10 mouse cellular contexts compared by ENCODE assay signal in the genomic region with DNA sequence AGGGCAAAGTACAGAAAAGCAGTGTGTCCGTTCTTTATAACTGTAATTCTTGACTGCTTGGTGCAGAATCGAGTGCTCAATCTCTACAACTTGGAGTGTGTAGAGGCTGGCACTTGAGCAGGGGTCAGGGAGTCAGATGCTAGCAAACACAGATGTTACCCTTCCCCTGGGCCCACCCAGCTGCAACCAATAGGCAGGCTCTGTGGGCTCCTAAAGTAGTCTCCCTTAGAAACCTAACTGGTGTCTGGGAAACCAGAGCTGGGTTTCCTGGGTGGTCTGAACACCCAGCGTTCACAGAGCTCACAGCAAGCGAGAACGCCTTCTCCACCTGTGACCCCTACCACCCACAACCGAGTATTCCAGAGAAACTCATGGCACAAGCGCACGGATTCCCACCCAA. TPM values are rescaled to one million over a fixed set of nuclear protein-coding genes. Genes with fewer than 3 reads are reported as not detected.
DNase-seq lines count a peak whose midpoint lies in the region; ATAC-seq and TF ChIP-seq lines count a peak whose summit lies in the region.
"Had no signal": no experiment of that assay in that cellular context is flagged by ENCODE, and none has a peak within 500 bp of the region (broad histone marks: within the 10 kb centered on the region; RNA-seq: fewer than 3 reads in every experiment).

No protein-coding gene starts in this region.

- H3K27me3 ChIP-seq in kidney, embryonic 16.5 days (ENCODE audit: insufficient read depth, low read length), result no peaks in the 10 kb centered on the region
- H3K27me3 ChIP-seq in embryonic facial prominence, embryonic 13.5 days, result peaks cover 18% of the 10 kb centered on the region
- H3K27me3 ChIP-seq in hindbrain, postnatal 0 days (ENCODE audit: insufficient read depth, low read length), result no peaks in the 10 kb centered on the region
- no peaks in the 10 kb centered on the region for H3K27me3 ChIP-seq in neural tube, embryonic 12.5 days (replicated peaks)
- H3K27me3 ChIP-seq: Patski had no signal

- H3K9me3 ChIP-seq in kidney, embryonic 16.5 days (ENCODE audit: low read length), result no peaks in the 10 kb centered on the region
- H3K9me3 ChIP-seq in embryonic facial prominence, embryonic 13.5 days, result no peaks in the 10 kb centered on the region
- no peaks in the 10 kb centered on the region for H3K9me3 ChIP-seq in hindbrain, postnatal 0 days (ENCODE audit: low read length)
- no peaks in the 10 kb centered on the region for H3K9me3 ChIP-seq in neural tube, embryonic 12.5 days

- H3K4me3 ChIP-seq in kidney, embryonic 16.5 days (ENCODE audit: low read length), result peak overlapping the region; percentile 66
- H3K4me3 ChIP-seq in embryonic facial prominence, embryonic 13.5 days, result peak overlapping the region; percentile 63
- H3K4me3 ChIP-seq in hindbrain, postnatal 0 days (ENCODE audit: low read length), result peak overlapping the region; percentile 56
- H3K4me3 ChIP-seq in neural tube, embryonic 12.5 days, result 0 out of 2 replicates have a peak overlapping the region, but pooled peaks have one; percentile 67

- DNase-seq in kidney, adult 11 months, result no peak
- DNase-seq in hindbrain, postnatal 0 days (ENCODE audit: low spot score), result peak; percentile 13
- DNase-seq in gastrocnemius, adult 8-10 months (ENCODE audit: low spot score in 2 of 2), result no peak
- DNase-seq in left cerebral cortex, adult 9 months (ENCODE audit: low spot score in 2 of 2), result no peak
- DNase-seq in adrenal gland, adult 2 months, result no peak

- peak overlapping the region; percentile 76 for H3K9ac ChIP-seq in kidney, embryonic 16.5 days (replicated peaks; ENCODE audit: low read length)
- 0 out of 2 replicates have a peak overlapping the region, but pooled peaks have one; percentile 27 for H3K9ac ChIP-seq in embryonic facial prominence, embryonic 13.5 days
- peak overlapping the region; percentile 68; the same call in 1 of the 2 replicates for H3K9ac ChIP-seq in hindbrain, postnatal 0 days (replicated peaks; ENCODE audit: low read length)
- peak overlapping the region; percentile 72; the same call in 1 of the 2 replicates for H3K9ac ChIP-seq in neural tube, embryonic 12.5 days
- H3K9ac ChIP-seq: liver, embryonic 14.5 days had no signal

- 14% methylated on average over 8 of the region's 8 CpGs for WGBS in kidney, embryonic 16.5 days
- 17% methylated on average over 8 of the region's 8 CpGs for WGBS in embryonic facial prominence, embryonic 13.5 days
- WGBS in hindbrain, postnatal 0 days, result 28% methylated on average over 8 of the region's 8 CpGs
- 24% methylated on average over 8 of the region's 8 CpGs for WGBS in neural tube, embryonic 12.5 days

- peak overlapping the region; percentile 94 for H3K4me2 ChIP-seq in kidney, embryonic 16.5 days (replicated peaks; ENCODE audit: low read depth, low read length)
- peak overlapping the region; percentile 97 for H3K4me2 ChIP-seq in embryonic facial prominence, embryonic 13.5 days
- H3K4me2 ChIP-seq in hindbrain, postnatal 0 days (ENCODE audit: low read depth, low read length), result peak overlapping the region; percentile 99
- H3K4me2 ChIP-seq in neural tube, embryonic 12.5 days (replicated peaks), result peak overlapping the region; percentile 99

- peaks cover 7% of the 10 kb centered on the region for H3K4me1 ChIP-seq in kidney, embryonic 16.5 days (ENCODE audit: insufficient read depth, low read length)
- H3K4me1 ChIP-seq in embryonic facial prominence, embryonic 13.5 days, result peaks cover 12% of the 10 kb centered on the region
- H3K4me1 ChIP-seq in hindbrain, postnatal 0 days (ENCODE audit: insufficient read depth, low read length), result no peaks in the 10 kb centered on the region
- peaks cover 10% of the 10 kb centered on the region; the same call in 1 of the 2 replicates for H3K4me1 ChIP-seq in neural tube, embryonic 12.5 days

- peak; percentile 3; the same call in 1 of the 2 replicates for ATAC-seq in kidney, embryonic 16.5 days (ENCODE audit: low FRiP score, low TSS enrichment)
- no peak for ATAC-seq in embryonic facial prominence, embryonic 13.5 days (ENCODE audit: insufficient number of reproducible peaks, insufficient read depth, low FRiP score, low TSS enrichment, low read depth)
- ATAC-seq in hindbrain, postnatal 0 days, result no peak
- no peak for ATAC-seq in neural tube, embryonic 12.5 days (ENCODE audit: low FRiP score, low read depth)

- TF ChIP-seq CTCF in hindbrain, postnatal 0 days (IDR thresholded peaks at IDR 0.05; ENCODE audit: low read depth), result no peak

- no peaks in the 10 kb centered on the region for H3K36me3 ChIP-seq in kidney, embryonic 16.5 days (ENCODE audit: insufficient read depth, low read length)
- no peaks in the 10 kb centered on the region for H3K36me3 ChIP-seq in embryonic facial prominence, embryonic 13.5 days
- no peaks in the 10 kb centered on the region for H3K36me3 ChIP-seq in hindbrain, postnatal 0 days (ENCODE audit: insufficient read depth, low read length)
- H3K36me3 ChIP-seq in neural tube, embryonic 12.5 days, result no peaks in the 10 kb centered on the region

- peak overlapping the region; percentile 94 for H3K27ac ChIP-seq in kidney, embryonic 16.5 days (ENCODE audit: low read length)
- H3K27ac ChIP-seq in embryonic facial prominence, embryonic 13.5 days, result no peak overlapping the region
- H3K27ac ChIP-seq in hindbrain, postnatal 0 days, result no peak overlapping the region
- no peak overlapping the region for H3K27ac ChIP-seq in neural tube, embryonic 12.5 days
- H3K27ac ChIP-seq: liver, embryonic 14.5 days had no signal

RNA-seq across cellular contexts. Expression of a gene that starts 1.1 kb away (rescaled TPM):
- 45.1 and 51.2 TPM in 2 replicates for polyA plus RNA-seq in kidney, embryonic 16.5 days (2015; fragmentation: Nextera tagmentation; extraction: Ambion mirVana)
- 12.9 and 15.5 TPM in 2 replicates for polyA plus RNA-seq in embryonic facial prominence, embryonic 13.5 days (2015; fragmentation: Nextera tagmentation; extraction: Ambion mirVana)
- 21.9 and 29.9 TPM in 2 replicates for total RNA-seq in hindbrain, postnatal 0 days (2014; rRNA removed)
- polyA plus RNA-seq in hindbrain, postnatal 0 days (2015; fragmentation: Nextera tagmentation; extraction: Ambion mirVana), result 28.4 and 29.2 TPM in 2 replicates
- polyA plus RNA-seq in neural tube, embryonic 12.5 days (2016; fragmentation: Nextera tagmentation; extraction: Ambion mirVana), result 11.4 and 11.7 TPM in 2 replicates
- 1 to 10 TPM; 2.1 to 2.9 (median 2.7) TPM for total RNA-seq in gastrocnemius, adult 8-10 months (2022)
- 10 to 100 TPM; 14.2 to 23.9 TPM for total RNA-seq in adrenal gland, adult 2 months (2021)
- polyA plus RNA-seq in adrenal gland, adult 2 months (2012; rRNA removed), result 4.0 and 5.3 TPM in 2 replicates

RNA-seq across cellular contexts. Expression of a gene that starts 57.7 kb away (rescaled TPM):
- polyA plus RNA-seq in kidney, embryonic 16.5 days (2015; fragmentation: Nextera tagmentation; extraction: Ambion mirVana), result 36.8 and 38.4 TPM in 2 replicates
- 31.1 and 36.6 TPM in 2 replicates for polyA plus RNA-seq in embryonic facial prominence, embryonic 13.5 days (2015; fragmentation: Nextera tagmentation; extraction: Ambion mirVana)
- total RNA-seq in hindbrain, postnatal 0 days (2014; rRNA removed), result 18.0 and 22.6 TPM in 2 replicates
- 22.6 and 23.1 TPM in 2 replicates for polyA plus RNA-seq in hindbrain, postnatal 0 days (2015; fragmentation: Nextera tagmentation; extraction: Ambion mirVana)
- polyA plus RNA-seq in neural tube, embryonic 12.5 days (2016; fragmentation: Nextera tagmentation; extraction: Ambion mirVana), result 33.6 and 34.9 TPM in 2 replicates
- 1 to 10 TPM; 3.0 to 4.7 (median 3.8) TPM for total RNA-seq in gastrocnemius, adult 8-10 months (2022)
- 10 to 100 TPM; 16.1 to 18.7 TPM for total RNA-seq in adrenal gland, adult 2 months (2021)
- 2.1 and 2.5 TPM in 2 replicates for polyA plus RNA-seq in adrenal gland, adult 2 months (2012; rRNA removed)

RNA-seq across cellular contexts. Expression of a gene that starts 57.8 kb away (rescaled TPM):
- polyA plus RNA-seq in kidney, embryonic 16.5 days (2015; fragmentation: Nextera tagmentation; extraction: Ambion mirVana), result 15.0 and 15.7 TPM in 2 replicates
- polyA plus RNA-seq in embryonic facial prominence, embryonic 13.5 days (2015; fragmentation: Nextera tagmentation; extraction: Ambion mirVana), result 24.5 and 24.9 TPM in 2 replicates
- 65.6 and 66.8 TPM in 2 replicates for total RNA-seq in hindbrain, postnatal 0 days (2014; rRNA removed)
- polyA plus RNA-seq in hindbrain, postnatal 0 days (2015; fragmentation: Nextera tagmentation; extraction: Ambion mirVana), result 79.7 and 80.3 TPM in 2 replicates
- 41.4 and 46.1 TPM in 2 replicates for polyA plus RNA-seq in neural tube, embryonic 12.5 days (2016; fragmentation: Nextera tagmentation; extraction: Ambion mirVana)
- 10 to 100 TPM; 13.5 to 18.7 (median 16.3) TPM for total RNA-seq in gastrocnemius, adult 8-10 months (2022)
- 10 to 100 TPM; 22.0 to 24.7 TPM for total RNA-seq in adrenal gland, adult 2 months (2021)
- polyA plus RNA-seq in adrenal gland, adult 2 months (2012; rRNA removed), result 12.2 and 15.4 TPM in 2 replicates
